9 mouse cellular contexts compared by ENCODE assay signal in the genomic region with DNA sequence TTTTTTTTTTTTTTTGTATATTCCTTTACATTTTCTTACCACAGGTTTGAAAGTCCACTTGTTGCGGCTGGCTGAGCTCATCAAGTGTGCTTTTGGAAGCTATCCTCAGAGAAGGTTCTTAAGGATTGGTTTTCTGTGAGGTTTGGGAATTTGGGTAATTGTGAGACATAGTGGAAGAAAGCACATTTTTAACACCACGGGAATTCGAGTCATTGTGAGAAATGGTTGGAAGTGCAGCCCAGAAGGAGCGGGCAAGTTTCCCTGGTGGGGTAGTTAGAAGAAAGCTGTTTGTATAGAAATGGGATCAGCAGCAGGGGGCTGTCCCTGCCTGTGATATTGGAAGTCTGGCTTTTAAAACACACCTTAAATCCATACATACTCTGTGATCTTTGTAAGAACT. TPM values are rescaled to one million over a fixed set of nuclear protein-coding genes. Genes with fewer than 3 reads are reported as not detected.
A peak's percentile ranks its signal among the peaks of the same experiment; 100 is the strongest.
DNase-seq lines count a peak whose midpoint lies in the region; ATAC-seq and TF ChIP-seq lines count a peak whose summit lies in the region.
"Had no signal": no experiment of that assay in that cellular context is flagged by ENCODE, and none has a peak within 500 bp of the region (broad histone marks: within the 10 kb centered on the region; RNA-seq: fewer than 3 reads in every experiment).

No protein-coding gene starts in this region.

- TF ChIP-seq CTCF in testis, adult 2 months (IDR thresholded peaks at IDR 0.05; ENCODE audit: control insufficient read depth, insufficient read depth, insufficient replicate concordance, low read depth, low read length), result no peak
- no peak for TF ChIP-seq CTCF in stomach, postnatal 0 days (IDR thresholded peaks at IDR 0.05; ENCODE audit: low read depth)

- TF ChIP-seq POLR2A in testis, adult 2 months (IDR thresholded peaks at IDR 0.05; ENCODE audit: control insufficient read depth, low read depth, low read length), result no peak
- TF ChIP-seq POLR2A in limb, embryonic 14.5 days (IDR thresholded peaks at IDR 0.05; ENCODE audit: borderline replicate concordance, extremely low read depth, insufficient read depth, insufficient read length), result no peak

- peak overlapping the region; percentile 93 for H3K4me3 ChIP-seq in testis, adult 2 months (ENCODE audit: control insufficient read depth, low read depth, low read length)
- H3K4me3 ChIP-seq in limb, embryonic 14.5 days (replicated peaks; ENCODE audit: low read length), result peak overlapping the region; percentile 80
- H3K4me3 ChIP-seq in stomach, postnatal 0 days (ENCODE audit: low read depth, low read length), result peak overlapping the region; percentile 76

- WGBS in limb, embryonic 14.5 days, result 8% methylated on average over 4 of the region's 4 CpGs
- 11% methylated on average over 4 of the region's 4 CpGs for WGBS in stomach, postnatal 0 days

- H3K4me1 ChIP-seq in testis, adult 2 months (ENCODE audit: control insufficient read depth, insufficient read depth, low read length), result peaks cover 11% of the 10 kb centered on the region
- peaks cover 19% of the 10 kb centered on the region for H3K4me1 ChIP-seq in limb, embryonic 14.5 days (ENCODE audit: control insufficient read depth, insufficient read depth, low read length)
- H3K4me1 ChIP-seq in stomach, postnatal 0 days (replicated peaks; ENCODE audit: control insufficient read depth, insufficient read depth), result no peaks in the 10 kb centered on the region

- no peaks in the 10 kb centered on the region for H3K27me3 ChIP-seq in testis, adult 2 months (ENCODE audit: control insufficient read depth, insufficient read depth, low read length)
- H3K27me3 ChIP-seq in limb, embryonic 14.5 days (ENCODE audit: control insufficient read depth, insufficient read depth, low read length), result no peaks in the 10 kb centered on the region
- H3K27me3 ChIP-seq in stomach, postnatal 0 days (ENCODE audit: control insufficient read depth, insufficient read depth, low read length), result no peaks in the 10 kb centered on the region

- TF ChIP-seq EP300 in stomach, postnatal 0 days (optimal IDR thresholded peaks at IDR 0.05), result no peak

- H3K36me3 ChIP-seq in testis, adult 2 months (ENCODE audit: control insufficient read depth, insufficient read depth, low read length), result no peaks in the 10 kb centered on the region
- peaks cover 11% of the 10 kb centered on the region for H3K36me3 ChIP-seq in limb, embryonic 14.5 days (ENCODE audit: control insufficient read depth, insufficient read depth, low read length)
- no peaks in the 10 kb centered on the region for H3K36me3 ChIP-seq in stomach, postnatal 0 days (ENCODE audit: control insufficient read depth, insufficient read depth, low read length)

- peak; percentile 35 for DNase-seq in embryo, embryonic 10.5 days (ENCODE audit: low spot score)
- no peak for DNase-seq in embryo, embryonic 9.5 days (ENCODE audit: extremely low spot score)
- no peak for DNase-seq in testis, postnatal 14 days (ENCODE audit: low spot score)
- no peak for DNase-seq in limb, embryonic 14.5 days (ENCODE audit: low spot score)
- DNase-seq in stomach, postnatal 0 days (ENCODE audit: low spot score), result no peak
- no peak for DNase-seq in ovary, postnatal 14 days (ENCODE audit: low spot score)
- DNase-seq in right cerebral cortex, postnatal 36 days (ENCODE audit: low spot score in 2 of 2), result no peak
- DNase-seq: right cerebral cortex, postnatal 25 days had no signal

- no peaks in the 10 kb centered on the region for H3K9me3 ChIP-seq in limb, embryonic 14.5 days (ENCODE audit: control insufficient read depth, low read length)
- no peaks in the 10 kb centered on the region for H3K9me3 ChIP-seq in stomach, postnatal 0 days (ENCODE audit: control insufficient read depth, low read length)

- peak overlapping the region; percentile 66 for H3K4me2 ChIP-seq in limb, embryonic 14.5 days (replicated peaks; ENCODE audit: low read depth, low read length, severe bottlenecking)
- peak overlapping the region; percentile 75 for H3K4me2 ChIP-seq in stomach, postnatal 0 days (replicated peaks; ENCODE audit: low read depth)

- H3K27ac ChIP-seq in testis, adult 2 months (ENCODE audit: control insufficient read depth, insufficient read depth, low read depth, low read length), result no peak overlapping the region
- H3K27ac ChIP-seq in limb, embryonic 14.5 days (replicated peaks; ENCODE audit: low read depth, low read length), result no peak overlapping the region
- no peak overlapping the region for H3K27ac ChIP-seq in stomach, postnatal 0 days (replicated peaks)

- no peak for ATAC-seq in limb, embryonic 14.5 days (ENCODE audit: low FRiP score, low read depth)
- no peak for ATAC-seq in stomach, postnatal 0 days (ENCODE audit: low FRiP score, low TSS enrichment)

- peak overlapping the region; percentile 89 for H3K9ac ChIP-seq in limb, embryonic 14.5 days (ENCODE audit: low read depth, low read length, severe bottlenecking)
- H3K9ac ChIP-seq in stomach, postnatal 0 days (ENCODE audit: low read length), result peak overlapping the region; percentile 94; the same call in 1 of the 2 replicates

RNA-seq across cellular contexts. Expression of gene Plekha3, which starts 0.9 kb away (rescaled TPM):
- polyA plus RNA-seq in testis, adult 2 months (2012; rRNA removed), result 16.6 and 20.2 TPM in 2 replicates
- 17.3 and 17.8 TPM in 2 replicates for polyA plus RNA-seq in limb, embryonic 14.5 days (2012; rRNA removed)
- polyA plus RNA-seq in limb, embryonic 14.5 days (2014; fragmentation: Nextera tagmentation; extraction: Ambion mirVana), result 13.9 and 14.5 TPM in 2 replicates
- 7.5 and 7.7 TPM in 2 replicates for polyA plus RNA-seq in stomach, postnatal 0 days (2015; fragmentation: Nextera tagmentation; extraction: Ambion mirVana)

RNA-seq across cellular contexts. Expression of gene Fkbp7, which starts 3.0 kb away (rescaled TPM):
- 16.3 and 19.2 TPM in 2 replicates for polyA plus RNA-seq in testis, adult 2 months (2012; rRNA removed)
- 50.5 and 102 TPM in 2 replicates for polyA plus RNA-seq in limb, embryonic 14.5 days (2012; rRNA removed)
- polyA plus RNA-seq in limb, embryonic 14.5 days (2014; fragmentation: Nextera tagmentation; extraction: Ambion mirVana), result 128 and 151 TPM in 2 replicates
- polyA plus RNA-seq in stomach, postnatal 0 days (2015; fragmentation: Nextera tagmentation; extraction: Ambion mirVana), result 56.8 and 67.1 TPM in 2 replicates

RNA-seq across cellular contexts. Expression of gene Pjvk, which starts 27.7 kb away (rescaled TPM):
- 0.17 and 0.52 TPM in 2 replicates for polyA plus RNA-seq in testis, adult 2 months (2012; rRNA removed)
- 0.47 and 0.83 TPM in 2 replicates for polyA plus RNA-seq in limb, embryonic 14.5 days (2012; rRNA removed)
- 0.22 TPM in 1 of 2 replicates, not detected in the other for polyA plus RNA-seq in limb, embryonic 14.5 days (2014; fragmentation: Nextera tagmentation; extraction: Ambion mirVana)
- 0.07 and 0.21 TPM in 2 replicates for polyA plus RNA-seq in stomach, postnatal 0 days (2015; fragmentation: Nextera tagmentation; extraction: Ambion mirVana)

RNA-seq across cellular contexts. Expression of gene Prkra, which starts 28.1 kb away (rescaled TPM):
- polyA plus RNA-seq in testis, adult 2 months (2012; rRNA removed), result 17.2 and 21.1 TPM in 2 replicates
- polyA plus RNA-seq in limb, embryonic 14.5 days (2012; rRNA removed), result 55.2 and 60.8 TPM in 2 replicates
- 61.3 and 70.2 TPM in 2 replicates for polyA plus RNA-seq in limb, embryonic 14.5 days (2014; fragmentation: Nextera tagmentation; extraction: Ambion mirVana)
- 26.7 and 29.7 TPM in 2 replicates for polyA plus RNA-seq in stomach, postnatal 0 days (2015; fragmentation: Nextera tagmentation; extraction: Ambion mirVana)
